Mouse (Mus musculus): Measurements from ENCODE around the gene Prkag1.

Prkag1 gene

GRCm38 (mm10) chr15:98775533-98775932 lies 55.8 kb downstream of the Prkag1 start:
- CTCF ChIA-PET = interaction anchor here (0.5 to 0.7 kb wide), 2 partner anchors 258 to 1876 kb away, joined by 3 to 5 read pairs; no protein-coding TSS in a partner anchor

DNA sequence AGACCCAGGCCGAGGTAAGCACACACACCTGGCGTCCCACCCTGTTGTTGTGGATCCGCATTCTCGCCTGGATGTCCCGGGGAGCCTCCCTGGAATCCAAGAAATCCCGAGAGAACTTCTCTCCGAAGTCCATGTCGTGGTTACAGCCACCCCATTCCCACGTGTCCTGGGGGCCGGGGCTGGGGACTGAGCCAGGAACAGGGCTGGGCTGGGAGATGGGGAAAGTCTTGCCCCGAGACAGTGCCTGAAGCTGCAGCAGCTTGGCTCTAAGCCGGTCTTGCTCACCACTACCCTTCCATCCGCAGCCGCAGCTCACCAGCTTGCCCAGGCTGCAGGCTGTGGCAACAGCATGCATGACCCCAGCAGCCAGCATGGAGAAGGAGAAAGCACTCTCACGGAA lies 57.2 kb downstream of the Prkag1 start:
- CTCF ChIA-PET = no interaction called here

- CTCF ChIA-PET = interaction anchor here (0.5 kb wide), 1 partner anchor 725 kb away, joined by 3 read pairs; no protein-coding TSS in a partner anchor
Measured at GRCm38 (mm10) chr15:98772511-98773211, 58.7 kb downstream of the Prkag1 start.

DNA sequence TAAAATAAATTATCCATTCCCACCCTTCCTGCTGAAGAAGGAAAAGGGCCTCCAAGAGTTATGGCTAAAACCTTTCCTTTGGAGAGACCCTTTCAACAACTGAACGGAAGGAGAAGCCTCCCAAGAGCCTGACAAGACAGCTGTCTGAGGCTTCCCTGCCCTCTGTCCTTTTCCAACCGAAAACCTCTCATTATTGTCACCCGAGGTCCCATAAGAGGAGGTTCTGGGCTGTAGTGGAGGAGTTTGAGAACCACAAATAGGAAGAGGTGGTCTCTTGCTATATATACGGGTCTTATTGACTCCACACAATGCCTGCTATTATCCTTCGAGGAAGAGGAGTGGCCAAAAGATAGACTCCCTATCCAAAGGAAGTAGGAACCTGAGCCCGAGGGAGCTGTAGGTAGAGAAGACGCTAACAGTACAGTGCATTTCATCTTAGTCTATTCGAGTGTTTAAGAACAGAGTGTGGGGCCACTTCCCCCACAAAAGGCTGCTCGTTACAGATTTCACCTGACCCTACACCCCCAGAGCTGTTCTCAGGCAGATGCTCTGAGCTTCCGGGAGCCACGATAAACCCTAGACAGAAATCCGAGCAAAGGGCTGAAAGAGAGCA lies 59.4 kb downstream of the Prkag1 start:
- CTCF ChIA-PET = no interaction called here

GRCm38 (mm10) chr15:98768259-98768658 lies 63.1 kb downstream of the Prkag1 start:
- CTCF ChIA-PET = no interaction called here

DNA sequence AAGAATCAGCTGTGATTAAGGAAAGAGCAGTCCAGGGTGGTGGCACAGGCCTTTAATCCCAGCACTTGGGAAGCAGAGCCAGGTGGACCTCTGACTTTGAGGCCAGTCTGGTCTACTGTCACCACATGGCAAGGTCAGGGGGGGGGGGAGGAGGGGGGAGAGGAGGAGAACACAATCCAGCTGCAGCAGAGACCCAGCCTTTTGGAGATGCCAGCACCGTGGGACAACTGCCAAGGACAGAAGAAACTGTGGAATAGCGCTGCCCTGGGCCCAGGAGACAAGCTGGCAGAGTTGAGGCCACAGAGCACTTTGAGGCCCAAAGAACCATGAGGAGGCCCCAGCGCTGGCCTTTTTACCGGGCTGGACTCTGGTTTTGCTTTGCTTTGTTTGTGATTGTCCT lies 65.4 kb downstream of the Prkag1 start:
- CTCF ChIA-PET = interaction anchor here (0.6 kb wide), 1 partner anchor 55 kb away, joined by 5 read pairs; no protein-coding TSS in a partner anchor
